ENCODE assay signal across 19 mouse cellular contexts in the genomic region with DNA sequence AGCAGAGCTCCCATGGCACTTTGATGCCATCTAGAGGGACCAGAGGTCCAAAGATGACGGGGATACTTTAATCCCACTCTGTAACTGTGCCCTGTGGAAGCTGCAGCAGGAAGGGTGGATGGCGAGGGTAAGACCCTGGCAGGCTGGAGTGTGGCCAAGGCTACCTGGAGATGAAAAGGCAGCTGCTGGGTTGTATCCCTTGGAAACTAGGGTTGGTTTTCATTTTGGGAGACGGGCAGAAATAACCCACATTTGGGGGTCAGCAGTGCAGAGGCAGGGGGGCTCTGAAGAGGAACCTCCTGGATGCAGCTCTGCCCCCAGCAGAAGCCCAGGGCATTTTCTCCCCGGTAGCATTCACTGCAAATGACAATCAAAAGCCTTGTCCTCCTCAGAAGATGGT. TPM values are rescaled to one million over a fixed set of nuclear protein-coding genes. Genes with fewer than 3 reads are reported as not detected.
"Had no signal": no experiment of that assay in that cellular context is flagged by ENCODE, and none has a peak within 500 bp of the region (broad histone marks: within the 10 kb centered on the region; RNA-seq: fewer than 3 reads in every experiment).

No protein-coding gene starts in this region.

- DNase-seq: kidney, adult 18-20 months; kidney, postnatal 10 days; kidney, postnatal 36 days; layer of hippocampus, postnatal 36 days; liver, embryonic 13.5 days; lung, adult 2 months; lung, postnatal 14 days; lung, postnatal 4 days; thymus, adult 2 months; thymus, postnatal 14 days; thymus, postnatal 4 days had no signal

- H3K4me2 ChIP-seq: intestine, embryonic 15.5 days; liver, embryonic 13.5 days had no signal

- H3K9ac ChIP-seq: intestine, embryonic 15.5 days; liver, embryonic 13.5 days had no signal

- H3K4me3 ChIP-seq: intestine, embryonic 15.5 days; left cerebral cortex, adult 2 months; liver, embryonic 13.5 days had no signal

- H3K4me1 ChIP-seq: intestine, embryonic 15.5 days; liver, embryonic 13.5 days had no signal

- ATAC-seq: intestine, embryonic 15.5 days; midbrain, embryonic 16.5 days had no signal

- H3K27me3 ChIP-seq: intestine, embryonic 15.5 days; liver, embryonic 13.5 days had no signal

- H3K27ac ChIP-seq: intestine, embryonic 15.5 days; left cerebral cortex, adult 2 months; liver, embryonic 13.5 days; stomach, postnatal 0 days had no signal

- H3K9me3 ChIP-seq: intestine, embryonic 15.5 days had no signal

RNA-seq across cellular contexts. Expression of gene Dbndd1, which starts 10.0 kb away (rescaled TPM):
- total RNA-seq: liver, adult 2 months; megakaryocyte progenitor cell, adult 5-6 weeks; megakaryocyte-erythroid progenitor cell, adult 5-6 weeks had no signal
- polyA plus RNA-seq: liver, adult 2 months; spleen, adult 2 months had no signal
